Mouse (Mus musculus) urinary bladder, postnatal 4 days (tissue): Measurements from ENCODE around the gene Nlrp4e.
"Not testable (repeated sequence)": the region's sequence is repeated elsewhere in the genome, so short reads cannot be mapped to it uniquely, and the experiment has no call there.

Source experiments
- DNase-seq, 2 experiments: peaks; one replicate each; pipeline ENCODE4 v3.0.0; 2021 to 2022; ENCODE audit warnings: low spot score in 2 of 2

Gene Nlrp4e

GRCm38 (mm10) chr7:23300892-23301291 is at the start of gene Nlrp4e:
TSS of gene Nlrp4e (plus strand) at chr7:23301192.
- not testable (repeated sequence) for DNase-seq

GRCm38 (mm10) chr7:23251582-23251981 is 49.4 kb upstream of the Nlrp4e start, which contains the start of gene Vmn1r166:
TSS of gene Vmn1r166 (minus strand) at chr7:23251682.
- not testable (repeated sequence) for DNase-seq

- DNase-seq = not testable (repeated sequence)
These were observed 22.2 kb upstream of the Nlrp4e start, which contains the start of gene Gm6902 for GRCm38 (mm10) chr7:23278800-23279199. TSS of gene Gm6902 (minus strand) at chr7:23278900.

- not testable (repeated sequence) for DNase-seq
These were observed 57.3 kb downstream of the Nlrp4e start for GRCm38 (mm10) chr7:23358311-23358710.

GRCm38 (mm10) chr7:23385589-23385988 is 84.6 kb downstream of the Nlrp4e start, which contains the start of gene Nlrp5:
TSS of gene Nlrp5 (plus strand) at chr7:23385889.
- DNase-seq = no peak
